Mouse (Mus musculus) forebrain, embryonic 13.5 days (tissue): ENCODE measurements around the gene Csnk1g2. TPM values are rescaled to one million over a fixed set of nuclear protein-coding genes. Genes with fewer than 3 reads are reported as not detected.

Experiments
- ATAC-seq: fragments of 200-750 bp; cut with Nextera tagmentation; 2 replicates; pipeline ENCODE4 v1.8.0; 2017
- H3K27ac ChIP-seq: fragments of 300-500 bp; sonication (generic); 2 replicates; pipeline ENCODE4 v1.5.1; 2015; ENCODE audit warnings: inconsistent platforms, mild to moderate bottlenecking, moderate library complexity
- H3K27me3 ChIP-seq: fragments of 300-500 bp; sonication (generic); 2 replicates; pipeline ENCODE4 v1.6.1; 2015; ENCODE audit warnings: mild to moderate bottlenecking, inconsistent platforms
- H3K36me3 ChIP-seq: fragments of 300-500 bp; sonication (generic); 2 replicates; pipeline ENCODE4 v1.6.1; 2015; ENCODE audit warnings: mild to moderate bottlenecking, inconsistent platforms; ENCODE audit not compliant: poor library complexity, severe bottlenecking
- H3K4me1 ChIP-seq: fragments of 300-500 bp; sonication (generic); 2 replicates; pipeline ENCODE4 v1.6.1; 2015; ENCODE audit warnings: inconsistent platforms
- H3K4me2 ChIP-seq: fragments of 300-500 bp; sonication (generic); 2 replicates; pipeline ENCODE4 v1.6.1; 2015; ENCODE audit warnings: inconsistent platforms, mild to moderate bottlenecking, moderate library complexity
- H3K4me3 ChIP-seq: fragments of 300-500 bp; sonication (generic); 2 replicates; pipeline ENCODE4 v1.5.1; 2015; ENCODE audit warnings: mild to moderate bottlenecking, inconsistent platforms
- H3K9ac ChIP-seq: fragments of 300-500 bp; sonication (generic); 2 replicates; pipeline ENCODE4 v1.6.1; 2015; ENCODE audit warnings: mild to moderate bottlenecking, inconsistent platforms
- H3K9me3 ChIP-seq: fragments of 300-500 bp; sonication (generic); replicated peaks from 2 replicates; pipeline ENCODE4 v1.6.1; 2016; ENCODE audit warnings: inconsistent platforms
- WGBS: fragments of 180-500 bp; shearing (Covaris S2); methylation state at CpG from one replicate; pipeline ENCODE4 v1.1.7; 2015; 5-methylcytosine and 5-hydroxymethylcytosine counted together
- polyA plus RNA-seq: library from polyadenylated mRNA; unstranded; fragments of >200 nt; fragmentation: Nextera tagmentation; extraction: Ambion mirVana; gene quantifications from 2 replicates; pipeline ENCODE4 v1.2.1, GENCODE M21; 2015

Csnk1g2 gene
- polyA plus RNA-seq, result 55.0 and 73.2 TPM in 2 replicates

DNA sequence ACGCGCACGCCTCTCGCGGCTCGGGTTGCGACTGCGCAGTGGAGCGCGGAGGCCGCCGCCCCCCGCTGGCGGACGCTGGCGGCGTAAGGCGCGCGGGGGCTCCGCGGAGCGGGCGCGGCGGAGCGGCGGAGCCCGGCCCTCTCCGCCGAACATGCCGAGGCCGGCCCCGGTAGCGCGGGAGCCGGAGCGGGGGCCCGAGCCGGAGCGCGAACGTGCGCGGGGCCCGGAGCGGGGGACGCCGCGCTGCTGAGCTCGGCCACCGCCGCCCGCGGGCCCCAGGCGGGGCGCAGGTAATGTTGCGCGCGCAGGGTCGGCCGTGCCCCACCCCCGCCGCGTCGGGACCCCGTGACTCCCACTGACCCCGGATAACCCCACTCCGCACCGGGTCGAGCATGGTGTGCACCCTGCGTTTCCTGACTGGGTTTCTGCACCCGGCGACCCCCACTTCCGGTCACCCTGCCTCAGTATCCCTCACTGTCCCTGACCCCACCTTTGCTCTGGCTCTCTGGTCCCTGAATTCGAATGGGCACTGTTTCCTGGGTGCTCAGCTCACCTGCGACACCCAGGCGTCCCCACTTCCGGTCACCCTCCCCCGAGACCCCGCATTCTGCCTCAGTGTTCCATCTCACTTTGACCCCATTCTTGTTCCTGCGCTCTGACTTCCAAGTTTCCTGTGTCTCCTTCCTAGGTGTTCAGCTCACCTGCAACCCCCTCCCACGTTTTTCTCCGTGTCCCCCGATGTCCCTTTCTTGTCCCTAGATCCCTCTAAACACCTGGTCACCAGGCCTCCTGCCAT lies at the start of gene Csnk1g2:
Csnk1g2 (plus strand) TSS at position 178 of the 796 bp plus-strand sequence.
- WGBS, result under 1% methylated on average over 73 of the region's 85 CpGs

DNA sequence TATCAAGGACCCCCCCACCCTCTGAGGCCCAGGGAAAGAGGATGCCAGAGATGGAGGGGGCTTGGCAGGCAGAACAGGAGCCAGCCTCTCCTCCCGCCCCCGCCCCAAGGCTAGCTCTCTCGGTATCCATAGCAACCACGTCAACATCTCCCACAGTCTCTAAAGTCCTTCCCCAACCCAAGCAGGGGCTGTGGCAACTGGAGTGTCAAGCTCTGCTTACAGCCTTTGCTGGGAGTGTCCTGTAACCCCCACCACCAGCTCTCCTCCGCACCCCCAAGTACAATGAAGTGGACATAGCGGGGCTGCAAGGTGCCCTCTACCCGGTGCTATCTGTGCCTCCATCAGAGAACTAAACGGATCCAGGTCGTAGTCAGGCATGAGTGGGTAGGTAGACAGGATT lies 48.7 kb upstream of the Csnk1g2 start:
- no peaks in the 10 kb centered on the region for H3K27me3 ChIP-seq
- H3K36me3 ChIP-seq, result no peaks in the 10 kb centered on the region
- H3K4me3 ChIP-seq, result no peak overlapping the region
- no peaks in the 10 kb centered on the region for H3K9me3 ChIP-seq
- 57% methylated on average over 9 of the region's 9 CpGs for WGBS
- ATAC-seq, result no peak
- H3K9ac ChIP-seq, result peak overlapping the region; percentile 43; the same call in 1 of the 2 replicates
- no peak overlapping the region for H3K27ac ChIP-seq
- peaks cover 68% of the 10 kb centered on the region for H3K4me1 ChIP-seq
- peak overlapping the region; percentile 18; the same call in 1 of the 2 replicates for H3K4me2 ChIP-seq

More for the DNA sequence above, at the start of gene Csnk1g2:
- H3K27me3 ChIP-seq, result no peaks in the 10 kb centered on the region
- peak within 1 kb of the TSS; percentile 88 for H3K4me3 ChIP-seq
- H3K27ac ChIP-seq, result peak within 1 kb of the TSS; percentile 95
- no peaks in the 10 kb centered on the region for H3K36me3 ChIP-seq
- peaks cover 42% of the 10 kb centered on the region for H3K4me1 ChIP-seq
- peak; percentile 2 for ATAC-seq
- H3K4me2 ChIP-seq, result peak within 1 kb of the TSS; percentile 99
- no peaks in the 10 kb centered on the region for H3K9me3 ChIP-seq
- H3K9ac ChIP-seq, result peak within 1 kb of the TSS; percentile 93

- Histone ChIP-seq H3K9me3 (no peaks in the 10 kb centered on the region), H3K36me3 (no peaks in the 10 kb centered on the region), H3K4me1 (peaks cover 66% of the 10 kb centered on the region), H3K4me3 (peak overlapping the region; percentile 74; the same call in 1 of the 2 replicates), H3K9ac (no peak overlapping the region), H3K4me2 (peak overlapping the region; percentile 87; the same call in 1 of the 2 replicates), H3K27me3 (no peaks in the 10 kb centered on the region), H3K27ac (no peak overlapping the region)
- no peak for ATAC-seq
- WGBS, result 84% methylated on average over 3 of the region's 3 CpGs
Observed at GRCm38 (mm10) chr10:80574896-80575295, 47.7 kb upstream of the Csnk1g2 start.

DNA sequence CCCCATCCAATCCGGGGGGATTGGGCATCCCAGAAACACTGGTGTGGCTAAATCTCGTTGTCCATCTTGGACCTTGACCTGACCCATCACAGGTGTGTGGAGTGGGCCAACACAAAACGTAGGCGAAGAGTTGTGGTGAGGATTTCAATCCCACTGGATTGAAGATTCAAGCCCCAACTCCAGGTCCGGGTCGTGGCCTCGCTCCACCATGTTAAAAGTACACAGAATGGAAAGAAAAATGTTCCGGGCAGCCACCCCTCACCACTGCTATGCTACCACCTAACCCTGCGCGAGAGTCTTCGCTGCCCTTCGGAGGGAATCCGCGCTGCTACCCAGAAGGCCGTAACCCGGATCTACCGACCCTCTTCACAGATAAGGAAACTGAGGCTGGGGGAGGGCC lies 46.7 kb upstream of the Csnk1g2 start:
- 19% methylated on average over 17 of the region's 17 CpGs for WGBS
- no peak for ATAC-seq
- Histone ChIP-seq H3K4me3 (peak overlapping the region; percentile 74), H3K27me3 (no peaks in the 10 kb centered on the region), H3K36me3 (no peaks in the 10 kb centered on the region), H3K9me3 (no peaks in the 10 kb centered on the region), H3K4me2 (peak overlapping the region; percentile 87), H3K9ac (peak overlapping the region; percentile 82), H3K27ac (no peak overlapping the region), H3K4me1 (peaks cover 59% of the 10 kb centered on the region)

DNA sequence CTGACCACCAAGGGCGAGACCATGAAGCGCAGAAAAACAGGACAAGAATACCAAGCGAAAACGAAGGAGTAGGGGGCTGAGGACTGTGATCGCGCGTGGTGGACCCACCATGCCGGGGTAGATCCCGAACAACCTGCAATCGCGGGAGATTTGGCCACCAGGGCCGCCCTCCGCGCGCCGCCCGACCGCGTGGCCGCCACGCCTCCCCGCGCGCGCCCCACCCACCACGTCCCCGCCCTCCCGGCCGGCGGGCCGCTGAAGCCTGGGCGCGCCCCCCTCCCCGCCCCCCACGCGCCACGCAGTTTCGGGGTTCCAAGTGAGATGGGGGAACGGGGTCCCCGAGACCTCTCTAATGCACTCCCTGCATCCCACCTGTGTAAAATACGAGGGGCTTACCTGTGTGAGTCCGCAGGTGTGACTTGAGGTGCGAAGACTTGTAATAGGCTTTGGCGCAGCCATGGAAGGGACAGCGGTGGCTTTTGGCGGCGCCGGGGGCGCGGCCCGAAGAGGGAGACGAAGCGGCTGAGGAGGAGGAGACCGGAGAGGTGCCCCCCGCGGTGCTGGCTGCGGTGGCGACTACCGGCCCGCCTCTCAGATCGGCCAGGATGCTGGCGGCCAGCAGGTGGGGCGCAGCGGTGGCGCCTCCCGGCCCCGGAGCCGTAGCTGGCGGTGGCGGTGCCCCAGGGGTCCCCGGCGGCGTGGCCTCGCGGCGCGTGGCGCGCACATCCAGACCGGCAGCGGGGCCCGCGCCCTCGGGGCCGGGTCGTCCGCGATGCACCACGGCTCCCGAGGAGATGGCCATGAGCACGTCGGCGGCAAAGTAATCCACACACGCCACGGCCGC lies 46.1 kb upstream of the Csnk1g2 start:
- Histone ChIP-seq H3K9me3 (no peaks in the 10 kb centered on the region), H3K27me3 (no peaks in the 10 kb centered on the region), H3K9ac (peak overlapping the region; percentile 82), H3K4me2 (peak overlapping the region; percentile 87), H3K4me1 (peaks cover 53% of the 10 kb centered on the region), H3K36me3 (no peaks in the 10 kb centered on the region), H3K4me3 (peak overlapping the region; percentile 74), H3K27ac (peak overlapping the region; percentile 87)
- peak; percentile 9 for ATAC-seq
- WGBS, result under 1% methylated on average over 59 of the region's 96 CpGs

- Histone ChIP-seq H3K9ac (peak within 1 kb of the TSS; percentile 82), H3K4me2 (peak within 1 kb of the TSS; percentile 87), H3K36me3 (no peaks in the 10 kb centered on the region), H3K9me3 (no peaks in the 10 kb centered on the region), H3K4me1 (peaks cover 44% of the 10 kb centered on the region), H3K4me3 (peak within 1 kb of the TSS; percentile 74), H3K27ac (peak within 1 kb of the TSS; percentile 87), H3K27me3 (no peaks in the 10 kb centered on the region)
- WGBS, result under 1% methylated on average over 63 of the region's 97 CpGs
- ATAC-seq, result peak; percentile 83
Observed at GRCm38 (mm10) chr10:80577195-80578130, 45.2 kb upstream of the Csnk1g2 start, which contains the start of gene Klf16. Klf16 (minus strand) TSS chr10:80577321.

- H3K36me3 ChIP-seq, result peaks cover 2% of the 10 kb centered on the region
- peak overlapping the region; percentile 82 for H3K9ac ChIP-seq
- H3K9me3 ChIP-seq, result no peaks in the 10 kb centered on the region
- H3K27ac ChIP-seq, result peak overlapping the region; percentile 87
- peak; percentile 23; the same call in 1 of the 2 replicates for ATAC-seq
- peak overlapping the region; percentile 87 for H3K4me2 ChIP-seq
- H3K4me3 ChIP-seq, result peak overlapping the region; percentile 74
- H3K27me3 ChIP-seq, result no peaks in the 10 kb centered on the region
- under 1% methylated on average over 29 of the region's 29 CpGs for WGBS
- H3K4me1 ChIP-seq, result peaks cover 41% of the 10 kb centered on the region
Observed at GRCm38 (mm10) chr10:80578131-80578750, 44.4 kb upstream of the Csnk1g2 start.

DNA sequence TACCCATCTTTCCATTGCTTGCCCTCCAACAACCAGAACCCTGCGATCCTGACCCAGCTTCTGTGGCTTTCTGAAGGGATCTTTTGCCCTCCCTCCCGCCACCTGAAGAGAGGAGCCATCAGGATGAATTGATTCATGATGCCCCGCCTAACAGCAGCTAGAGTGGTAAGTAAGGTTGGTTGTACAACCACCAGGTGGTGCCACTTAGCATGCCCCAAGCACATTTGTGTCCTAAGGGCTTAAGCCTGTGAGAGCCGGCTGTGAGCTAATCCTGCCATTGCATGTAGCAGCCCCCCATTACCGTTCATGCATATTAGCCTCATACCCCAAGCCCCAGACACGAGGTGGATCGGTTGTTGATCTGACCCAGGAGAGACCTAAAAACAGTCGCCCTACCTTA lies 43.7 kb upstream of the Csnk1g2 start:
- WGBS, result 8% methylated on average over 8 of the region's 8 CpGs
- Histone ChIP-seq H3K4me1 (peaks cover 38% of the 10 kb centered on the region), H3K4me3 (no peak overlapping the region), H3K9ac (no peak overlapping the region), H3K27ac (no peak overlapping the region), H3K36me3 (peaks cover 9% of the 10 kb centered on the region), H3K9me3 (no peaks in the 10 kb centered on the region), H3K27me3 (no peaks in the 10 kb centered on the region), H3K4me2 (peak overlapping the region; percentile 87)
- no peak for ATAC-seq

GRCm38 (mm10) chr10:80583047-80583446 lies 39.6 kb upstream of the Csnk1g2 start:
- Histone ChIP-seq H3K4me2 (no peak overlapping the region), H3K9ac (no peak overlapping the region), H3K27me3 (no peaks in the 10 kb centered on the region), H3K27ac (no peak overlapping the region), H3K4me3 (no peak overlapping the region), H3K36me3 (peaks cover 39% of the 10 kb centered on the region), H3K9me3 (no peaks in the 10 kb centered on the region), H3K4me1 (peaks cover 19% of the 10 kb centered on the region)
- 85% methylated on average over 5 of the region's 5 CpGs for WGBS
- ATAC-seq, result no peak

GRCm38 (mm10) chr10:80584045-80584488 lies 38.6 kb upstream of the Csnk1g2 start:
- Histone ChIP-seq H3K4me1 (peaks cover 20% of the 10 kb centered on the region), H3K9ac (no peak overlapping the region), H3K4me2 (no peak overlapping the region), H3K27ac (no peak overlapping the region), H3K9me3 (no peaks in the 10 kb centered on the region), H3K4me3 (no peak overlapping the region), H3K27me3 (no peaks in the 10 kb centered on the region), H3K36me3 (peaks cover 39% of the 10 kb centered on the region)
- no peak for ATAC-seq
- WGBS, result 73% methylated on average over 12 of the region's 12 CpGs
